Mouse (Mus musculus): Measurements from ENCODE around the gene Hipk1.
A peak's percentile ranks its signal among the peaks of the same experiment; 100 is the strongest.

Hipk1 gene

DNA sequence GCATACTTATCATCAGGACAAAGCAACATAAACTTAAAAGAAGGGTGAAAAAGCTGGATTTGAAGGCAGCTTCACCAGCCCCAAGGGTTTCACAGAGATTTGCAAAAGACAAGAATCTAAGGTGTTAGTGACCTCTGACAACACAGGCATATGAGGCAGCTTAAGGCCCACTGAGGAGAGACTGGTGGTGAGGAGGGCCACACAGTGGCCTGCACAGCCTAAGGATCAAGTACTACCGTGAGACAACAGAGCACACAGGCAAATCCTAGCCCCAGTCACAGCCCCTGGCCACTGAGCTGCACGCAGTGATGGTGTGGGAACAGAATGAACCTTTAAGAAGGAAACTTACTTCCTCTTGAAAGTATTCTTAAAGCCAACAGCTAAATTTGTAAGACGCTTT lies 17.9 kb downstream of the Hipk1 start:
- TF ChIP-seq GATA4 (IDR thresholded peaks at IDR 0.05; ENCODE audit: insufficient replicate concordance, low read length), result no peak

DNA sequence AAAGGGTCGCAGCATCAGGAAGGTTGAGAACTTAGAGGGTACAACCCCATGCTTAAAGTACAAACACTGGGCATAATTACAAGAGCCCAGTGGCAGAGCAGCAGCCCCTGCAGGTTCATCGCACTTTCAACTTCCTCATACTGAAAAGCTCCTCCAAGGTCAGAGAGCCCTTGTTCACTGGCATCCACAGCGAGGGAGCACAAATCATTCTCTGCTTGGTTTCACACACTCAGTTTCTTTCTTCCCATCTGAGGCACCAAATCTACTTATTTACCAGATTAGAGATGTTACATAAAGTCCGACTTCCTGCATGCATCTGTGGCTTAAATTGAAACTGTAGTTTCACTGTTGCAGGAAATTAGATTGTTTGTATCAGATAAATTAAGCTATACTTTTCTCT lies 18.5 kb downstream of the Hipk1 start:
- peak; percentile 6; the same call in 1 of the 2 replicates for TF ChIP-seq GATA4 (IDR thresholded peaks at IDR 0.05; ENCODE audit: insufficient replicate concordance, low read length)

DNA sequence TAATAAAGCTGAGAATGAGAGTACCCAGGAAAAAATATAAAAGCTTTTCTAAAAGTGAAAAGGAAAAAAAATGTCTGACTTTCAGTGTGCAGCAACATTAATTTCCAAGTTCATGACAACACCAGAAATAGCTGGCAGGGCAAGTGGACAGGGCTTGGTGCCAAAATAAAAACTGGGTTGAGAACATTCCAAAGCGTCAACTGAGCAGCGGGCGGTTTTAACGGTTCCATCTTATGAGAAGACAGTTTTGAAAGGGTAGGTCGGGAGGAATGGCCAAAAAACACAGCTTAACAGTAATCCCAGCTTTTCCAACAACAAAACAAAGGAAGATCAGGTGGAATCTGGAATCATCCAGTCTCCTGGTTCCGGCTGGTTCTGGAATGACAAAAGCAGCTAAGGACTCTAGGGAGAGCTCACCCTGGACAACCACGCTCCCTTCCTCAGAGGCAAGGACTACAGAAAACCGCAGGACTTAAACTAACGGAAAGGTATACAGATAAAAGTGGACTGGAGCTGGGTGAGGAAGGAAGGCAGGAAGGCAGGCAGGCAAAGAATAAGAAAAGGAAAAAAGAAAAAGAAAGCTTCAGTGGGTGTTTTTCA lies 19.7 kb downstream of the Hipk1 start:
- TF ChIP-seq GATA4 (IDR thresholded peaks at IDR 0.05; ENCODE audit: insufficient replicate concordance, low read length), result no peak

DNA sequence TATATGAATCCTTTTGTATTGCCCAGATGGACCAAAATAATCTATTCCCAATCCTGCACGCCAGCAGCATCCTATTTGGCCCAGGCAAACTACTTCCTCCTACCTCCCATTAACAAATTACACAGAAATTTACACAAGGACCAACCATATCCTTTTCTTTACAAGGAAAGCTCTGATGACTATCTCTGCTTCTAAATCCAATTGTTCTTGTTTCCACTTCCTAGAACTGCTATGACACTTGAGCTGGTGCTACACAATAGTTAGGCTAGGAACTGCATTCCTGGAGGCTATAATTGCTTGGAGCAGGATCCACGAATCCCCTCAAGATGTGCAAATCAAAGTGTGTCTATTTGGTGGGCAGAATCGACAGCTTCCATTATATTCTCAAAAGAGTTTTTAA lies 24.6 kb downstream of the Hipk1 start:
- no peak for TF ChIP-seq GATA4 (IDR thresholded peaks at IDR 0.05; ENCODE audit: insufficient replicate concordance, low read length)

DNA sequence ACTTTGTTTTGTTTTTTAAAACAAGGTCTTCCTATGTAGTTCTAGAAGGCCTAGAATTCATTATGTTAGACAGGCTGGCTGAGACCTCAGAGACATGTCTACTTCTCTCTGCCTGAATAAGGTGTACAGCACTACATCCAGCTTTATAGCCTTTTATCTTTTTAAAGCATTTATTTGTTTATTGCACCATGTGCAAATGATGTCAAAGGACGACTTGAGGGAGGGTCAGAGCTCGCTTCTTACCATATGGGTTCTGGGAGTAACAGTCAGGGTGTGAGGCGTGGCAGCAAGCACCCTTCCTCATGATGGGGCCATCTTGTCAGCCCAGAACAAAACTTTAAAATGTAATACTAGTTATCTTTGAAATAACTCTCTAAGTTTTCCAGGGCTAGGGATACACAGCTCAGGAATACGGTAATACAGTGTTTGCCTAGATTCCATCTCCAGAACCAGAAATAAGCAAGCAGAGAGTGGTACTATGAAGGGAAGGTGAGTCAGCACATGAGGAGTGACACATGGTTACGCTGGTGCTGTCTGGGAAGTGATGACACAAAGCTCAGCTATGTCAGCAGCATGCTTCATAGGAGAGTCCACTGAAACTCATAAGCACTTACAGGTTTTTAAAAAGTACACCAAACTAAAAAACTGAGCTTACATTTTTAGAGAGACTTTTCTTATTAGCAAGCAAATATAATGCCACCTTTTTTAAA lies 31.9 kb downstream of the Hipk1 start:
- no peak for TF ChIP-seq GATA4 (IDR thresholded peaks at IDR 0.05; ENCODE audit: insufficient replicate concordance, low read length)

GRCm38 (mm10) chr3:103758456-103758855 lies 32.9 kb downstream of the Hipk1 start:
- no peak for TF ChIP-seq GATA4 (IDR thresholded peaks at IDR 0.05; ENCODE audit: insufficient replicate concordance, low read length)

DNA sequence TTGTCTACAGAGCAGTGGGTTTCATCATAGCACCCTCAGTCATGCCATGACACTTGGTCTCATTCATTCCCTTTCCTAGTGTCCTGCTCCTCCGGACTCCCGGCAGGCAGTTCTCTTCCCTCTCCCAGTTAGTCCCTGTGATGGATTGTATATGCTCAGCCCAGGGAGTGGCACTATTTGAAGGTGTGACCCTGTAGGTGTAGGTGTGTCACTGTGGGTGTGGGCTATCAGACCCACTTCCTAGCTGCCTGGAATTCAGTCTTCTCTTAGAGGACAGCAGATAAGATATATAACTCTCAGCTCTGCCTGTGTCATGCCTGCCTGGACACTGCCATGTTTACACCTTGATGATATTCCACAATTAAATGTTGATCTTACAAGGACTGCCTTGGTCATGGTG lies 34.4 kb downstream of the Hipk1 start:
- TF ChIP-seq GATA4 (IDR thresholded peaks at IDR 0.05; ENCODE audit: insufficient replicate concordance, low read length), result no peak

DNA sequence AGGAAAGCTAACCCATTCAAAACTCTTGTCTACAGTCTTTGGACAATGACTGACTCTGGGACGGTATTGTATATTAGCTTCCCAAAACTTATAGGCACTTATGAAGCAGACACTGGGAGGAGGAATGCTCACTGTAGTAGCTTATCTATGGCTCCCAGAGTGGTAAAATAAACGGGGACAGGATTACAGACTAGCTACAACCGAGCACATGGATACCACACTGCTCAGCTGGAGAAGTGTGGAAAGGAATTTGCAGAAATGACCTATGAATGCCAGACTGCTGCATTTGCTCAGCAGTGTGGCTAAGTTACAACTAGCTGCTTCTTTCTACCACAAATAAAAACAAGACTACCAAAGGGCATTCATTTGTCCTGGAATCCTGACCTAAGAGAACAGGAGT lies 36.0 kb downstream of the Hipk1 start:
- no peak for TF ChIP-seq GATA4 (IDR thresholded peaks at IDR 0.05; ENCODE audit: insufficient replicate concordance, low read length)

DNA sequence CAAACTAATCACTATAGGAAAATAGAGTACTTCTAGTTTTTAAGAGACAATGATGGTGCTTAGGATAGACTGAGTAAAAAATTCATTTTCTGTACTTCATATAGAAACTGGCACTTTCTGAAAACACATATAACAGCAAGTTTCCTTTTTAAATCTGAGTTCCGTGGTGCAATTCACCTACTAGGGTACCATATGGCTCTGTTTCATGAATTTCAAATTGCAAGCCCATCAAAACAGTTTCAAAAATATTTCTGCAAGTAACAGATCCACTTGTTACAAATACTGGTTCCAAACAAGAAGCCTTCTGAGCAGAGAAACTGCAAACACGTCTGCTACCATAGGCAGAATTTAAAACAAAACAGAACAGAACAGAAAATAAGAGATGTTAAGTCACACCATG lies 39.8 kb downstream of the Hipk1 start:
- TF ChIP-seq GATA4 (IDR thresholded peaks at IDR 0.05; ENCODE audit: insufficient replicate concordance, low read length), result no peak

GRCm38 (mm10) chr3:103746711-103747110 lies 44.7 kb downstream of the Hipk1 start:
- TF ChIP-seq GATA4 (IDR thresholded peaks at IDR 0.05; ENCODE audit: insufficient replicate concordance, low read length), result no peak

DNA sequence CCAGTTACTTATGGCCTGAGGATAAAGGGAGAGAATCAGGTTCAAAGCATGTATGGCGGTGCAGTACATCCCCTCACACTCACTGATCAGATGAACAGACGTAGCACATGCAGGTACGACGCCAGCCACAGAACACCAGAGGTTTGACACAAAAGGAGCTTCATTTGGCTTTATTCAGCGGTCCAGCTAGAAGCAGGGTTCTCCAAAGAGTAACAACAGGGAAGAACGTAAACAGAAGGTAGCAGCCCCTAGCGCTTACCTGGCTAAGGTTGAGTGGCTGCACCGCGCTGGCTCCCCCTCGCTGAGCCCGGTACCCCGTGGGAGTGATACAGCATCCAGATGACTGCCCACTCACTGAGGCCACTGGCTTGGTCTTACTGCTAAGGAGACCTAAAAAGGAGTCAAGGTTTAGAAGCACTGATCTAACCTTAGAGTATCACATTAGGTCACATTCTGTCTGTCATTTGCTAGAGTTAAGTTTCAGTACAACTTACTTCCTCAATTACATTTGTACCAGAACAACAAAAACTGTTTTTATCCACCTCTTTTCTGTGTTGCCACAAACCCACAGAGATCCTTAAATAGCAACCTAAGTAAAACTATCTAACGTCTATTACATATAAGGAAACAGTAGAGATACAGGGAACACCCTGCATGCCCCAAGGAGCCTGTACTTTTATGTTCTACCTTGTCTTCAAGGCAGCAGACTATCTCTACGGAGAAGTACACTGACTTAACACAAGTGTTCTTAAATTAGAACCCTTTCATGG lies 46.2 kb downstream of the Hipk1 start:
- TF ChIP-seq GATA4 (IDR thresholded peaks at IDR 0.05; ENCODE audit: insufficient replicate concordance, low read length), result no peak

GRCm38 (mm10) chr3:103743208-103743607 lies 48.2 kb downstream of the Hipk1 start:
- no peak for TF ChIP-seq GATA4 (IDR thresholded peaks at IDR 0.05; ENCODE audit: insufficient replicate concordance, low read length)

- TF ChIP-seq GATA4 (IDR thresholded peaks at IDR 0.05; ENCODE audit: insufficient replicate concordance, low read length), result no peak
Observed at GRCm38 (mm10) chr3:103740342-103740741, 51.0 kb downstream of the Hipk1 start.

- no peak for TF ChIP-seq GATA4 (IDR thresholded peaks at IDR 0.05; ENCODE audit: insufficient replicate concordance, low read length)
Observed at GRCm38 (mm10) chr3:103739329-103739728, 52.0 kb downstream of the Hipk1 start, which contains the start of gene Gm10964. Gene Gm10964 (plus strand): TSS chr3:103739366.

- peak; percentile 14; the same call in 1 of the 2 replicates for TF ChIP-seq GATA4 (IDR thresholded peaks at IDR 0.05; ENCODE audit: insufficient replicate concordance, low read length)
Observed at GRCm38 (mm10) chr3:103737778-103738571, 53.4 kb downstream of the Hipk1 start, which contains the start of gene Olfml3. Gene Olfml3 (minus strand): TSS chr3:103738001.
